ENCODE assay signal across 7 mouse cellular contexts in genomic region chr19:5425906-5426565, GRCm38 (mm10). TPM values are rescaled to one million over a fixed set of nuclear protein-coding genes. Genes with fewer than 3 reads are reported as not detected.
DNase-seq lines count a peak whose midpoint lies in the region; ATAC-seq and TF ChIP-seq lines count a peak whose summit lies in the region.

No protein-coding gene starts in this region.

- H3K4me1 ChIP-seq in lung, embryonic 15.5 days = peaks cover 31% of the 10 kb centered on the region
- peaks cover 6% of the 10 kb centered on the region for H3K4me1 ChIP-seq in cortical plate, adult 2 months (ENCODE audit: control insufficient read depth, insufficient read depth, low read length)
- H3K4me1 ChIP-seq in hindbrain, embryonic 14.5 days (replicated peaks; ENCODE audit: control insufficient read depth, insufficient read depth, low read length) = peaks cover 24% of the 10 kb centered on the region
- peaks cover 39% of the 10 kb centered on the region for H3K4me1 ChIP-seq in midbrain, embryonic 15.5 days

- TF ChIP-seq POLR2A in cortical plate, adult 2 months (IDR thresholded peaks at IDR 0.05; ENCODE audit: extremely low read depth, insufficient read depth, low read length) = no peak

- H3K4me3 ChIP-seq in lung, embryonic 15.5 days = peak overlapping the region; percentile 79
- peak overlapping the region; percentile 89 for H3K4me3 ChIP-seq in cortical plate, adult 2 months (ENCODE audit: insufficient read depth, low read length)
- H3K4me3 ChIP-seq in hindbrain, embryonic 14.5 days (replicated peaks; ENCODE audit: low read length) = peak overlapping the region; percentile 79
- peak overlapping the region; percentile 64 for H3K4me3 ChIP-seq in midbrain, embryonic 15.5 days

- H3K27me3 ChIP-seq in lung, embryonic 15.5 days = no peaks in the 10 kb centered on the region
- H3K27me3 ChIP-seq in hindbrain, embryonic 14.5 days (ENCODE audit: control insufficient read depth, insufficient read depth, low read length) = no peaks in the 10 kb centered on the region
- no peaks in the 10 kb centered on the region for H3K27me3 ChIP-seq in midbrain, embryonic 15.5 days (replicated peaks)

- H3K36me3 ChIP-seq in lung, embryonic 15.5 days = peaks cover 34% of the 10 kb centered on the region
- peaks cover 40% of the 10 kb centered on the region for H3K36me3 ChIP-seq in hindbrain, embryonic 14.5 days (replicated peaks; ENCODE audit: control insufficient read depth, insufficient read depth)
- H3K36me3 ChIP-seq in midbrain, embryonic 15.5 days (replicated peaks) = peaks cover 10% of the 10 kb centered on the region; the same call in 1 of the 2 replicates

- no peaks in the 10 kb centered on the region for H3K9me3 ChIP-seq in lung, embryonic 15.5 days
- no peaks in the 10 kb centered on the region for H3K9me3 ChIP-seq in hindbrain, embryonic 14.5 days (ENCODE audit: control insufficient read depth, low read length)
- no peaks in the 10 kb centered on the region for H3K9me3 ChIP-seq in midbrain, embryonic 15.5 days

- H3K9ac ChIP-seq in lung, embryonic 15.5 days = peak overlapping the region; percentile 94
- H3K9ac ChIP-seq in hindbrain, embryonic 14.5 days = peak overlapping the region; percentile 94
- peak overlapping the region; percentile 85 for H3K9ac ChIP-seq in midbrain, embryonic 15.5 days

- no peak for ATAC-seq in lung, embryonic 15.5 days (ENCODE audit: borderline replicate concordance, extremely low read depth, low FRiP score, low TSS enrichment)
- ATAC-seq in hindbrain, embryonic 14.5 days (ENCODE audit: low FRiP score) = no peak
- ATAC-seq in midbrain, embryonic 15.5 days (replicated peaks) = no peak

- H3K27ac ChIP-seq in lung, embryonic 15.5 days = peak overlapping the region; percentile 77; the same call in 1 of the 2 replicates
- no peak overlapping the region for H3K27ac ChIP-seq in cortical plate, adult 2 months (ENCODE audit: insufficient read depth, low read length)
- H3K27ac ChIP-seq in hindbrain, embryonic 14.5 days = peak overlapping the region; percentile 94; the same call in 1 of the 2 replicates
- H3K27ac ChIP-seq in midbrain, embryonic 15.5 days = peak overlapping the region; percentile 88

- WGBS in lung, embryonic 15.5 days = 82% methylated on average over 18 of the region's 18 CpGs
- WGBS in hindbrain, embryonic 14.5 days = 94% methylated on average over 18 of the region's 18 CpGs
- 89% methylated on average over 18 of the region's 18 CpGs for WGBS in midbrain, embryonic 15.5 days

- peak overlapping the region; percentile 70 for H3K4me2 ChIP-seq in lung, embryonic 15.5 days
- H3K4me2 ChIP-seq in hindbrain, embryonic 14.5 days (replicated peaks) = peak overlapping the region; percentile 90
- H3K4me2 ChIP-seq in midbrain, embryonic 15.5 days = peak overlapping the region; percentile 84

- TF ChIP-seq CTCF in cortical plate, adult 2 months (IDR thresholded peaks at IDR 0.05; ENCODE audit: extremely low read depth, insufficient read depth, low read length) = no peak

- no peak for DNase-seq in lung, postnatal 14 days
- DNase-seq in hindbrain, embryonic 14.5 days (ENCODE audit: low spot score) = no peak
- no peak for DNase-seq in layer of hippocampus, adult 11-12 months (ENCODE audit: low spot score)
- no peak for DNase-seq in ovary, postnatal 14 days (ENCODE audit: low spot score)

RNA-seq across cellular contexts. Expression of gene AI837181, which starts 1.1 kb away (rescaled TPM):
- 56.5 and 58.6 TPM in 2 replicates for polyA plus RNA-seq in lung, embryonic 15.5 days (2015; fragmentation: Nextera tagmentation; extraction: Ambion mirVana)
- 99.8 and 101 TPM in 2 replicates for polyA plus RNA-seq in cortical plate, adult 2 months (2012; rRNA removed)
- 61.3 and 66.0 TPM in 2 replicates for polyA plus RNA-seq in hindbrain, embryonic 14.5 days (2014; fragmentation: Nextera tagmentation; extraction: Ambion mirVana)
- 71.5 and 74.9 TPM in 2 replicates for polyA plus RNA-seq in midbrain, embryonic 15.5 days (2015; fragmentation: Nextera tagmentation; extraction: Ambion mirVana)

RNA-seq across cellular contexts. Expression of gene Drap1, which starts 1.3 kb away (rescaled TPM):
- 243 and 268 TPM in 2 replicates for polyA plus RNA-seq in lung, embryonic 15.5 days (2015; fragmentation: Nextera tagmentation; extraction: Ambion mirVana)
- polyA plus RNA-seq in cortical plate, adult 2 months (2012; rRNA removed) = 285 and 320 TPM in 2 replicates
- 237 and 253 TPM in 2 replicates for polyA plus RNA-seq in hindbrain, embryonic 14.5 days (2014; fragmentation: Nextera tagmentation; extraction: Ambion mirVana)
- polyA plus RNA-seq in midbrain, embryonic 15.5 days (2015; fragmentation: Nextera tagmentation; extraction: Ambion mirVana) = 291 and 296 TPM in 2 replicates

RNA-seq across cellular contexts. Expression of gene Fosl1, which starts 21.3 kb away (rescaled TPM):
- not detected in 2 replicates for polyA plus RNA-seq in lung, embryonic 15.5 days (2015; fragmentation: Nextera tagmentation; extraction: Ambion mirVana)
- 0.21 TPM in 1 of 2 replicates, not detected in the other for polyA plus RNA-seq in cortical plate, adult 2 months (2012; rRNA removed)
- not detected in 2 replicates for polyA plus RNA-seq in hindbrain, embryonic 14.5 days (2014; fragmentation: Nextera tagmentation; extraction: Ambion mirVana)
- 0.40 TPM in 1 of 2 replicates, not detected in the other for polyA plus RNA-seq in midbrain, embryonic 15.5 days (2015; fragmentation: Nextera tagmentation; extraction: Ambion mirVana)

RNA-seq across cellular contexts. Expression of gene Tsga10ip, which starts 23.7 kb away (rescaled TPM):
- polyA plus RNA-seq in lung, embryonic 15.5 days (2015; fragmentation: Nextera tagmentation; extraction: Ambion mirVana) = 0.59 and 0.79 TPM in 2 replicates
- not detected in 2 replicates for polyA plus RNA-seq in cortical plate, adult 2 months (2012; rRNA removed)
- not detected in 2 replicates for polyA plus RNA-seq in hindbrain, embryonic 14.5 days (2014; fragmentation: Nextera tagmentation; extraction: Ambion mirVana)
- not detected in 2 replicates for polyA plus RNA-seq in midbrain, embryonic 15.5 days (2015; fragmentation: Nextera tagmentation; extraction: Ambion mirVana)

RNA-seq across cellular contexts. Expression of gene Ccdc85b, which starts 31.7 kb away (rescaled TPM):
- polyA plus RNA-seq in lung, embryonic 15.5 days (2015; fragmentation: Nextera tagmentation; extraction: Ambion mirVana) = 12.1 and 12.4 TPM in 2 replicates
- 23.8 and 24.5 TPM in 2 replicates for polyA plus RNA-seq in cortical plate, adult 2 months (2012; rRNA removed)
- 10.4 and 10.9 TPM in 2 replicates for polyA plus RNA-seq in hindbrain, embryonic 14.5 days (2014; fragmentation: Nextera tagmentation; extraction: Ambion mirVana)
- polyA plus RNA-seq in midbrain, embryonic 15.5 days (2015; fragmentation: Nextera tagmentation; extraction: Ambion mirVana) = 11.7 and 13.2 TPM in 2 replicates
